Mouse (Mus musculus): ENCODE results near the gene Man2b2. TPM values are rescaled to one million over a fixed set of nuclear protein-coding genes. Genes with fewer than 3 reads are reported as not detected.
A peak's percentile ranks its signal among the peaks of the same experiment; 100 is the strongest.
"Not testable (repeated sequence)": the region's sequence is repeated elsewhere in the genome, so short reads cannot be mapped to it uniquely, and the experiment has no call there.

The Man2b2 gene
- polyA plus RNA-seq, 1 experiment from 2014 or later = 12.9 TPM

GRCm38 (mm10) chr5:36822907-36823306, 7.5 kb downstream of the Man2b2 start:
- Histone ChIP-seq H3K4me3 (no peak overlapping the region), H3K4me2 (no peak overlapping the region), H3K9ac (no peak overlapping the region), H3K27ac (replicated peaks) (no peak overlapping the region), H3K36me3 (peaks cover 57% of the 10 kb centered on the region), H3K9me3 (no peaks in the 10 kb centered on the region), H3K27me3 (no peaks in the 10 kb centered on the region), H3K4me1 (replicated peaks) (no peaks in the 10 kb centered on the region)
- no peak for ATAC-seq (ENCODE audit: low read depth)
- 92% methylated on average over 4 of the region's 4 CpGs for WGBS

- H3K27me3 ChIP-seq = no peaks in the 10 kb centered on the region
- no peaks in the 10 kb centered on the region for H3K9me3 ChIP-seq
- no peak overlapping the region for H3K9ac ChIP-seq
- H3K36me3 ChIP-seq = peaks cover 47% of the 10 kb centered on the region
- 44% methylated on average over 6 of the region's 6 CpGs for WGBS
- H3K27ac ChIP-seq (replicated peaks) = no peak overlapping the region
- H3K4me1 ChIP-seq (replicated peaks) = no peaks in the 10 kb centered on the region
- no peak overlapping the region for H3K4me2 ChIP-seq
- peak; percentile 32; the same call in 1 of the 2 replicates for ATAC-seq (ENCODE audit: low read depth)
- H3K4me3 ChIP-seq = no peak overlapping the region
These were observed 10.3 kb downstream of the Man2b2 start for GRCm38 (mm10) chr5:36820142-36820541.

GRCm38 (mm10) chr5:36819742-36820141, 10.7 kb downstream of the Man2b2 start:
- no peak overlapping the region for H3K9ac ChIP-seq
- WGBS = 89% methylated on average over 5 of the region's 5 CpGs
- H3K27me3 ChIP-seq = no peaks in the 10 kb centered on the region
- H3K9me3 ChIP-seq = no peaks in the 10 kb centered on the region
- no peak overlapping the region for H3K4me2 ChIP-seq
- H3K4me3 ChIP-seq = no peak overlapping the region
- H3K36me3 ChIP-seq = peaks cover 51% of the 10 kb centered on the region
- no peak overlapping the region for H3K27ac ChIP-seq (replicated peaks)
- no peaks in the 10 kb centered on the region for H3K4me1 ChIP-seq (replicated peaks)
- no peak for ATAC-seq (ENCODE audit: low read depth)

- Histone ChIP-seq H3K27ac (replicated peaks) (no peak overlapping the region), H3K36me3 (peaks cover 44% of the 10 kb centered on the region), H3K4me3 (no peak overlapping the region), H3K4me1 (replicated peaks) (no peaks in the 10 kb centered on the region), H3K27me3 (no peaks in the 10 kb centered on the region), H3K9me3 (no peaks in the 10 kb centered on the region), H3K9ac (no peak overlapping the region), H3K4me2 (no peak overlapping the region)
- no peak for ATAC-seq (ENCODE audit: low read depth)
- WGBS = 70% methylated on average over 3 of the region's 3 CpGs
These were observed 12.7 kb downstream of the Man2b2 start for GRCm38 (mm10) chr5:36817738-36818137.

- Histone ChIP-seq H3K9ac (no peak overlapping the region), H3K4me3 (no peak overlapping the region), H3K27me3 (no peaks in the 10 kb centered on the region), H3K36me3 (peaks cover 19% of the 10 kb centered on the region; the same call in 1 of the 2 replicates), H3K4me2 (no peak overlapping the region), H3K4me1 (replicated peaks) (no peaks in the 10 kb centered on the region), H3K27ac (replicated peaks) (no peak overlapping the region), H3K9me3 (no peaks in the 10 kb centered on the region)
- 77% methylated on average over 6 of the region's 6 CpGs for WGBS
- no peak for ATAC-seq (ENCODE audit: low read depth)
These were observed 15.9 kb downstream of the Man2b2 start for GRCm38 (mm10) chr5:36814554-36814953.

- peak; percentile 51; the same call in 1 of the 2 replicates for ATAC-seq (ENCODE audit: low read depth)
- H3K36me3 ChIP-seq = peaks cover 14% of the 10 kb centered on the region; the same call in 1 of the 2 replicates
- no peaks in the 10 kb centered on the region for H3K9me3 ChIP-seq
- no peaks in the 10 kb centered on the region for H3K27me3 ChIP-seq
- no peaks in the 10 kb centered on the region for H3K4me1 ChIP-seq (replicated peaks)
- WGBS = 31% methylated on average over 3 of the region's 3 CpGs
- H3K9ac ChIP-seq = no peak overlapping the region
- H3K4me2 ChIP-seq = no peak overlapping the region
- H3K27ac ChIP-seq (replicated peaks) = no peak overlapping the region
- H3K4me3 ChIP-seq = no peak overlapping the region
These were observed 19.0 kb downstream of the Man2b2 start for GRCm38 (mm10) chr5:36811413-36811812.

GRCm38 (mm10) chr5:36810634-36811033, 19.8 kb downstream of the Man2b2 start:
- no peaks in the 10 kb centered on the region for H3K27me3 ChIP-seq
- H3K4me1 ChIP-seq (replicated peaks) = no peaks in the 10 kb centered on the region
- H3K9me3 ChIP-seq = no peaks in the 10 kb centered on the region
- peaks cover 12% of the 10 kb centered on the region; the same call in 1 of the 2 replicates for H3K36me3 ChIP-seq
- WGBS = 85% methylated on average over 3 of the region's 3 CpGs
- 0 out of 2 replicates have a peak, but pooled peaks have one; percentile 13 for ATAC-seq (ENCODE audit: low read depth)
- H3K4me3 ChIP-seq = no peak overlapping the region
- no peak overlapping the region for H3K27ac ChIP-seq (replicated peaks)
- H3K4me2 ChIP-seq = no peak overlapping the region
- H3K9ac ChIP-seq = no peak overlapping the region

GRCm38 (mm10) chr5:36809123-36809522, 21.3 kb downstream of the Man2b2 start:
- ATAC-seq (ENCODE audit: low read depth) = no peak
- 0 out of 2 replicates have a peak, but pooled peaks cover under 1% of the 10 kb centered on the region for H3K36me3 ChIP-seq
- 88% methylated on average over 7 of the region's 7 CpGs for WGBS
- H3K27ac ChIP-seq (replicated peaks) = no peak overlapping the region
- H3K4me3 ChIP-seq = no peak overlapping the region
- no peak overlapping the region for H3K9ac ChIP-seq
- H3K9me3 ChIP-seq = no peaks in the 10 kb centered on the region
- no peak overlapping the region for H3K4me2 ChIP-seq
- no peaks in the 10 kb centered on the region for H3K4me1 ChIP-seq (replicated peaks)
- H3K27me3 ChIP-seq = no peaks in the 10 kb centered on the region

- ATAC-seq (ENCODE audit: low read depth) = no peak
- Histone ChIP-seq H3K9me3 (no peaks in the 10 kb centered on the region), H3K36me3 (no peaks in the 10 kb centered on the region), H3K27me3 (no peaks in the 10 kb centered on the region), H3K4me3 (no peak overlapping the region), H3K4me2 (no peak overlapping the region), H3K27ac (replicated peaks) (no peak overlapping the region), H3K4me1 (replicated peaks) (no peaks in the 10 kb centered on the region), H3K9ac (no peak overlapping the region)
- WGBS = 35% methylated on average over 5 of the region's 5 CpGs
These were observed 23.3 kb downstream of the Man2b2 start for GRCm38 (mm10) chr5:36807106-36807505.

GRCm38 (mm10) chr5:36797291-36797690, 33.2 kb downstream of the Man2b2 start:
- Histone ChIP-seq H3K4me2 (peak overlapping the region; percentile 69), H3K4me3 (peak overlapping the region; percentile 74), H3K4me1 (replicated peaks) (peaks cover 17% of the 10 kb centered on the region), H3K36me3 (peaks cover 17% of the 10 kb centered on the region), H3K27me3 (no peaks in the 10 kb centered on the region), H3K9ac (peak overlapping the region; percentile 71; the same call in 1 of the 2 replicates), H3K9me3 (no peaks in the 10 kb centered on the region), H3K27ac (replicated peaks) (no peak overlapping the region)
- 54% methylated on average over 8 of the region's 8 CpGs for WGBS
- ATAC-seq (ENCODE audit: low read depth) = no peak

- under 1% methylated on average over 90 of the region's 90 CpGs for WGBS
- peaks cover 17% of the 10 kb centered on the region for H3K36me3 ChIP-seq
- peak within 1 kb of the TSS; percentile 69 for H3K4me2 ChIP-seq
- peak within 1 kb of the TSS; percentile 97 for H3K27ac ChIP-seq (replicated peaks)
- H3K4me1 ChIP-seq (replicated peaks) = peaks cover 17% of the 10 kb centered on the region
- peak within 1 kb of the TSS; percentile 88 for H3K9ac ChIP-seq
- H3K9me3 ChIP-seq, H3K27me3 ChIP-seq: not testable (repeated sequence)
- ATAC-seq (ENCODE audit: low read depth) = peak; percentile 83
- peak within 1 kb of the TSS; percentile 74 for H3K4me3 ChIP-seq
These were observed 34.0 kb downstream of the Man2b2 start, which contains the start of gene Mrfap1 for GRCm38 (mm10) chr5:36796296-36797014. Mrfap1 (minus strand) TSS chr5:36796772.

GRCm38 (mm10) chr5:36795647-36796295, 34.7 kb downstream of the Man2b2 start:
- 9% methylated on average over 36 of the region's 37 CpGs for WGBS
- H3K9me3 ChIP-seq, H3K27me3 ChIP-seq: not testable (repeated sequence)
- Histone ChIP-seq H3K36me3 (peaks cover 17% of the 10 kb centered on the region), H3K4me3 (peak overlapping the region; percentile 74), H3K4me1 (replicated peaks) (peaks cover 17% of the 10 kb centered on the region), H3K4me2 (peak overlapping the region; percentile 69), H3K27ac (replicated peaks) (peak overlapping the region; percentile 97), H3K9ac (peak overlapping the region; percentile 88)
- peak; percentile 59 for ATAC-seq (ENCODE audit: low read depth)
